Mouse (Mus musculus) spleen, adult 2 months (tissue): ENCODE results near the gene Mgrn1. TPM values are rescaled to one million over a fixed set of nuclear protein-coding genes. Genes with fewer than 3 reads are reported as not detected.
A peak's percentile ranks its signal among the peaks of the same experiment; 100 is the strongest.

Source experiments
- DNase-seq, 2 experiments: peaks; one replicate each; pipeline versions ENCODE4 v3.0.0 to v3.0.0-alpha.2; 2012 to 2021; ENCODE audit warnings: low spot score in 2 of 2, low read depth in 1 of 2
- H3K27ac ChIP-seq: fragments of 200-500 bp; 2 replicates; pipeline ENCODE4 v1.5.1; 2012; ENCODE audit warnings: low read length, inconsistent platforms; ENCODE audit not compliant: insufficient read depth
- H3K27me3 ChIP-seq: fragments of 200-500 bp; 2 replicates; pipeline ENCODE4 v1.6.1; 2012; ENCODE audit warnings: mild to moderate bottlenecking, moderate library complexity, low read length, inconsistent platforms; ENCODE audit not compliant: control insufficient read depth, insufficient read depth
- H3K36me3 ChIP-seq: fragments of 200-500 bp; 2 replicates; pipeline ENCODE4 v1.6.1; 2012; ENCODE audit warnings: mild to moderate bottlenecking, low read length, inconsistent platforms; ENCODE audit not compliant: control insufficient read depth, insufficient read depth
- H3K4me1 ChIP-seq: fragments of 200-500 bp; 2 replicates; pipeline ENCODE4 v1.6.1; 2011; ENCODE audit warnings: inconsistent platforms; ENCODE audit not compliant: control insufficient read depth, insufficient read depth, insufficient read length
- H3K4me3 ChIP-seq: fragments of 200-500 bp; 2 replicates; pipeline ENCODE4 v1.5.1; 2011; ENCODE audit warnings: mild to moderate bottlenecking, inconsistent platforms; ENCODE audit not compliant: insufficient read depth, insufficient read length; ENCODE audit errors: extremely low read depth
- CTCF ChIP-seq: fragments of 200-500 bp; IDR thresholded peaks from 2 replicates; pipeline ENCODE4 v1.5.1; 2011; ENCODE audit warnings: mild to moderate bottlenecking, inconsistent platforms; ENCODE audit not compliant: insufficient read depth, insufficient read length, insufficient replicate concordance; ENCODE audit errors: extremely low read depth
- POLR2A ChIP-seq: fragments of 200-500 bp; IDR thresholded peaks from 2 replicates; pipeline ENCODE4 v1.6.1; 2011; ENCODE audit warnings: low read depth, low read length, inconsistent platforms
- WGBS: fragments of 180-500 bp; shearing (Covaris S2); methylation state at CpG from one replicate; pipeline ENCODE4 v1.1.7; 2018; 5-methylcytosine and 5-hydroxymethylcytosine counted together
- polyA plus RNA-seq: library from polyadenylated mRNA; depleted of rRNA; stranded (reverse); fragments of >200 nt; gene quantifications from 2 replicates; pipeline ENCODE4 v1.2.3, GENCODE M21; 2012

Gene Mgrn1
- polyA plus RNA-seq, 1 experiment, result 103 TPM

GRCm38 (mm10) chr16:4964731-4965391 is 78.8 kb downstream of the Mgrn1 start:
- no peak for DNase-seq
- H3K4me3 ChIP-seq, result peak overlapping the region; percentile 81
- no peaks in the 10 kb centered on the region for H3K36me3 ChIP-seq
- no peaks in the 10 kb centered on the region for H3K27me3 ChIP-seq
- H3K27ac ChIP-seq, result peak overlapping the region; percentile 65
- TF ChIP-seq POLR2A, result no peak
- TF ChIP-seq CTCF, result no peak
- WGBS, result 8% methylated on average over 13 of the region's 13 CpGs
- H3K4me1 ChIP-seq, result peaks cover 26% of the 10 kb centered on the region; the same call in 1 of the 2 replicates

GRCm38 (mm10) chr16:4965392-4966129 is 79.5 kb downstream of the Mgrn1 start:
- H3K4me1 ChIP-seq, result peaks cover 22% of the 10 kb centered on the region; the same call in 1 of the 2 replicates
- 92% methylated on average over 8 of the region's 8 CpGs for WGBS
- H3K4me3 ChIP-seq, result no peak overlapping the region
- no peak overlapping the region for H3K27ac ChIP-seq
- TF ChIP-seq POLR2A (no peak), CTCF (no peak)
- no peak for DNase-seq
- H3K36me3 ChIP-seq, result no peaks in the 10 kb centered on the region
- no peaks in the 10 kb centered on the region for H3K27me3 ChIP-seq

- H3K27me3 ChIP-seq, result no peaks in the 10 kb centered on the region
- WGBS, result 33% methylated on average over 3 of the region's 3 CpGs
- TF ChIP-seq POLR2A, result no peak
- TF ChIP-seq CTCF, result no peak
- H3K4me1 ChIP-seq, result peaks cover 21% of the 10 kb centered on the region; the same call in 1 of the 2 replicates
- H3K27ac ChIP-seq, result peak overlapping the region; percentile 23; the same call in 1 of the 2 replicates
- H3K36me3 ChIP-seq, result no peaks in the 10 kb centered on the region
- DNase-seq, result no peak
- no peak overlapping the region for H3K4me3 ChIP-seq
These were observed 82.4 kb downstream of the Mgrn1 start for GRCm38 (mm10) chr16:4968426-4968825.

GRCm38 (mm10) chr16:4969055-4969843 is 83.2 kb downstream of the Mgrn1 start:
- peak in 1 of 2 experiments; percentile 24 for DNase-seq
- peaks cover 21% of the 10 kb centered on the region; the same call in 1 of the 2 replicates for H3K4me1 ChIP-seq
- TF ChIP-seq CTCF (no peak), POLR2A (no peak)
- no peaks in the 10 kb centered on the region for H3K36me3 ChIP-seq
- no peaks in the 10 kb centered on the region for H3K27me3 ChIP-seq
- no peak overlapping the region for H3K4me3 ChIP-seq
- 25% methylated on average over 5 of the region's 5 CpGs for WGBS
- H3K27ac ChIP-seq, result peak overlapping the region; percentile 23

- Histone ChIP-seq H3K4me1 (peaks cover 15% of the 10 kb centered on the region; the same call in 1 of the 2 replicates), H3K4me3 (no peak overlapping the region), H3K27me3 (no peaks in the 10 kb centered on the region), H3K36me3 (no peaks in the 10 kb centered on the region), H3K27ac (no peak overlapping the region)
- TF ChIP-seq POLR2A (no peak), CTCF (no peak)
- peak in 1 of 2 experiments; percentile 22 for DNase-seq
- 65% methylated on average over 4 of the region's 4 CpGs for WGBS
These were observed 85.6 kb downstream of the Mgrn1 start for GRCm38 (mm10) chr16:4971626-4972025.

- TF ChIP-seq POLR2A (no peak), CTCF (no peak)
- H3K4me3 ChIP-seq, result no peak overlapping the region
- WGBS, result 83% methylated on average over 5 of the region's 5 CpGs
- no peaks in the 10 kb centered on the region for H3K27me3 ChIP-seq
- peaks cover 6% of the 10 kb centered on the region; the same call in 1 of the 2 replicates for H3K4me1 ChIP-seq
- H3K27ac ChIP-seq, result no peak overlapping the region
- no peak for DNase-seq
- no peaks in the 10 kb centered on the region for H3K36me3 ChIP-seq
These were observed 88.5 kb downstream of the Mgrn1 start for GRCm38 (mm10) chr16:4974521-4974920.
